23 mouse cellular contexts compared by ENCODE assay signal in genomic region chr17:63967091-63967490, GRCm38 (mm10).
DNase-seq lines count a peak whose midpoint lies in the region; ATAC-seq and TF ChIP-seq lines count a peak whose summit lies in the region.
"Had no signal": no experiment of that assay in that cellular context is flagged by ENCODE, and none has a peak within 500 bp of the region (broad histone marks: within the 10 kb centered on the region; RNA-seq: fewer than 3 reads in every experiment).

No protein-coding gene starts in this region.

- WGBS in midbrain, embryonic 14.5 days, result 93% methylated on average over 3 of the region's 3 CpGs
- WGBS in midbrain, postnatal 0 days, result 92% methylated on average over 3 of the region's 3 CpGs
- 97% methylated on average over 3 of the region's 3 CpGs for WGBS in olfactory bulb, adult 2 months

- 0 out of 2 replicates have a peak, but pooled peaks have one; percentile 36 for ATAC-seq in frontal cortex, adult (ENCODE audit: low TSS enrichment)
- ATAC-seq in midbrain, embryonic 14.5 days (ENCODE audit: low FRiP score, low TSS enrichment), result no peak
- ATAC-seq in midbrain, postnatal 0 days (ENCODE audit: low FRiP score), result no peak
- ATAC-seq: forebrain, embryonic 14.5 days; hindbrain, embryonic 16.5 days; inflammation-experienced regulatory T-cells, adult 6 months had no signal

- no peak overlapping the region for H3K4me3 ChIP-seq in midbrain, embryonic 14.5 days (replicated peaks; ENCODE audit: low read depth, low read length)
- no peak overlapping the region for H3K4me3 ChIP-seq in midbrain, postnatal 0 days (ENCODE audit: low read depth, low read length)
- H3K4me3 ChIP-seq in olfactory bulb, adult 2 months (ENCODE audit: insufficient read depth, low read depth, low read length), result no peak overlapping the region
- H3K4me3 ChIP-seq: embryonic facial prominence, embryonic 15.5 days; erythroblast, embryonic 14.5 days; forebrain, embryonic 10.5 days; hindbrain, embryonic 10.5 days had no signal

- TF ChIP-seq POLR2A in olfactory bulb, adult 2 months (IDR thresholded peaks at IDR 0.05; ENCODE audit: insufficient read depth, low read depth, low read length), result no peak

- no peak for DNase-seq in frontal cortex, adult 2 months (ENCODE audit: extremely low spot score in 1 of 2, low spot score in 1 of 2)
- DNase-seq in midbrain, embryonic 14.5 days, result no peak
- DNase-seq in midbrain, postnatal 0 days (ENCODE audit: low spot score), result no peak
- DNase-seq in Muller cell, postnatal 12 days (ENCODE audit: inconsistent ontology term), result peak; percentile 10
- DNase-seq: adrenal gland, adult 2 months; adrenal gland, postnatal 25 days; cerebellum, adult 11 months; cerebellum, adult 8-10 months; cerebellum, postnatal 36 days; embryo, embryonic 11 days; gastrocnemius, postnatal 10 days; heart, adult 18-20 months had no signal

- no peak overlapping the region for H3K4me2 ChIP-seq in midbrain, embryonic 14.5 days (ENCODE audit: low read length)
- no peak overlapping the region for H3K4me2 ChIP-seq in midbrain, postnatal 0 days (ENCODE audit: low read depth, low read length, poor library complexity, severe bottlenecking)
- H3K4me2 ChIP-seq: embryonic facial prominence, embryonic 15.5 days; heart, embryonic 11.5 days had no signal

- H3K9me3 ChIP-seq in midbrain, embryonic 14.5 days (ENCODE audit: control insufficient read depth, low read length), result no peaks in the 10 kb centered on the region
- H3K9me3 ChIP-seq in midbrain, postnatal 0 days (ENCODE audit: low read length), result no peaks in the 10 kb centered on the region
- H3K9me3 ChIP-seq: embryonic facial prominence, embryonic 15.5 days; forebrain, embryonic 10.5 days; hindbrain, embryonic 10.5 days had no signal

- H3K27ac ChIP-seq in midbrain, embryonic 14.5 days (replicated peaks; ENCODE audit: low read depth, low read length), result peak overlapping the region; percentile 52; the same call in 1 of the 2 replicates
- no peak overlapping the region for H3K27ac ChIP-seq in midbrain, postnatal 0 days (ENCODE audit: low read depth, low read length)
- H3K27ac ChIP-seq in olfactory bulb, adult 2 months (ENCODE audit: insufficient read depth, low read depth, low read length), result peak overlapping the region; percentile 26; the same call in 1 of the 2 replicates
- H3K27ac ChIP-seq: embryonic facial prominence, embryonic 15.5 days; forebrain, embryonic 10.5 days; hindbrain, embryonic 10.5 days had no signal

- no peaks in the 10 kb centered on the region for H3K36me3 ChIP-seq in midbrain, embryonic 14.5 days (ENCODE audit: control insufficient read depth, insufficient read depth, low read length)
- H3K36me3 ChIP-seq in midbrain, postnatal 0 days (ENCODE audit: insufficient read depth, low read length), result no peaks in the 10 kb centered on the region
- H3K36me3 ChIP-seq: embryonic facial prominence, embryonic 15.5 days; forebrain, embryonic 10.5 days; hindbrain, embryonic 10.5 days had no signal

- TF ChIP-seq CTCF in midbrain, postnatal 0 days (IDR thresholded peaks at IDR 0.05), result no peak
- TF ChIP-seq CTCF in olfactory bulb, adult 2 months (IDR thresholded peaks at IDR 0.05; ENCODE audit: insufficient read depth, low read depth, low read length), result no peak

- H3K4me1 ChIP-seq in midbrain, embryonic 14.5 days (ENCODE audit: control insufficient read depth, insufficient read depth, low read length), result no peaks in the 10 kb centered on the region
- peaks cover 4% of the 10 kb centered on the region; the same call in 1 of the 2 replicates for H3K4me1 ChIP-seq in midbrain, postnatal 0 days (ENCODE audit: insufficient read depth, low read length)
- H3K4me1 ChIP-seq in olfactory bulb, adult 2 months (ENCODE audit: control insufficient read depth, insufficient read depth, low read length), result peaks cover 3% of the 10 kb centered on the region
- H3K4me1 ChIP-seq: embryonic facial prominence, embryonic 15.5 days had no signal

- no peak overlapping the region for H3K9ac ChIP-seq in midbrain, embryonic 14.5 days (replicated peaks; ENCODE audit: low read length)
- H3K9ac ChIP-seq in midbrain, postnatal 0 days (replicated peaks; ENCODE audit: low read length, poor library complexity, severe bottlenecking), result no peak overlapping the region
- H3K9ac ChIP-seq: embryonic facial prominence, embryonic 15.5 days had no signal

- H3K27me3 ChIP-seq in midbrain, embryonic 14.5 days (ENCODE audit: control insufficient read depth, insufficient read depth, low read length), result no peaks in the 10 kb centered on the region
- no peaks in the 10 kb centered on the region for H3K27me3 ChIP-seq in midbrain, postnatal 0 days (ENCODE audit: insufficient read depth, low read length)
- H3K27me3 ChIP-seq: CH12.LX; embryonic facial prominence, embryonic 15.5 days had no signal
